Mouse (Mus musculus) megakaryocyte, embryonic 14.5 days (primary cell): ENCODE results near the gene Asf1a.

ENCODE experiments used
- FLI1 ChIP-seq: IDR thresholded peaks from 2 replicates; pipeline ENCODE4 v1.6.1; 2012; ENCODE audit warnings: low read length, inconsistent platforms, mixed read lengths
- GATA1 ChIP-seq: IDR thresholded peaks from 3 replicates; pipeline ENCODE4 v1.6.1; 2012; ENCODE audit warnings: mixed read lengths, low read length, inconsistent platforms, borderline replicate concordance

- TF ChIP-seq FLI1 (no peak), GATA1 (no peak)
These were observed 33.3 kb downstream of the Asf1a start for GRCm38 (mm10) chr10:53629918-53630250.
